Mouse (Mus musculus): ENCODE results near the gene Abcc3. TPM values are rescaled to one million over a fixed set of nuclear protein-coding genes. Genes with fewer than 3 reads are reported as not detected.
A peak's percentile ranks its signal among the peaks of the same experiment; 100 is the strongest.

Gene Abcc3
- 0.41 and 0.49 TPM in 2 replicates for polyA plus RNA-seq (2016; fragmentation: Nextera tagmentation; extraction: Ambion mirVana)

- Histone ChIP-seq H3K9me3 (no peaks in the 10 kb centered on the region), H3K36me3 (replicated peaks) (no peaks in the 10 kb centered on the region), H3K27ac (no peak within 1 kb of the TSS), H3K27me3 (peaks cover 37% of the 10 kb centered on the region), H3K4me1 (peaks cover 7% of the 10 kb centered on the region; the same call in 1 of the 2 replicates), H3K4me3 (replicated peaks) (no peak within 1 kb of the TSS; the same call in 1 of the 2 replicates), H3K4me2 (peak within 1 kb of the TSS; percentile 35), H3K9ac (no peak within 1 kb of the TSS)
- WGBS: 18% methylated on average over 20 of the region's 20 CpGs
- no peak for ATAC-seq (ENCODE audit: low FRiP score)
Observed at GRCm38 (mm10) chr11:94392672-94393109, at the start of gene Abcc3. Gene Abcc3, minus strand, starts transcription at chr11:94392997.

GRCm38 (mm10) chr11:94441752-94442151, 49.0 kb upstream of the Abcc3 start:
- Histone ChIP-seq H3K4me1 (peaks cover 67% of the 10 kb centered on the region), H3K4me3 (replicated peaks) (no peak overlapping the region), H3K36me3 (replicated peaks) (peaks cover 12% of the 10 kb centered on the region), H3K9me3 (no peaks in the 10 kb centered on the region), H3K4me2 (no peak overlapping the region), H3K9ac (no peak overlapping the region), H3K27ac (peak overlapping the region; percentile 63; the same call in 1 of the 2 replicates), H3K27me3 (0 out of 2 replicates have a peak, but pooled peaks cover 3% of the 10 kb centered on the region)
- 60% methylated on average over 9 of the region's 9 CpGs for WGBS
- ATAC-seq (ENCODE audit: low FRiP score): no peak

GRCm38 (mm10) chr11:94441122-94441521, 48.3 kb upstream of the Abcc3 start:
- H3K36me3 ChIP-seq (replicated peaks): peaks cover 12% of the 10 kb centered on the region
- H3K9ac ChIP-seq: no peak overlapping the region
- peak overlapping the region; percentile 63; the same call in 1 of the 2 replicates for H3K27ac ChIP-seq

DNA sequence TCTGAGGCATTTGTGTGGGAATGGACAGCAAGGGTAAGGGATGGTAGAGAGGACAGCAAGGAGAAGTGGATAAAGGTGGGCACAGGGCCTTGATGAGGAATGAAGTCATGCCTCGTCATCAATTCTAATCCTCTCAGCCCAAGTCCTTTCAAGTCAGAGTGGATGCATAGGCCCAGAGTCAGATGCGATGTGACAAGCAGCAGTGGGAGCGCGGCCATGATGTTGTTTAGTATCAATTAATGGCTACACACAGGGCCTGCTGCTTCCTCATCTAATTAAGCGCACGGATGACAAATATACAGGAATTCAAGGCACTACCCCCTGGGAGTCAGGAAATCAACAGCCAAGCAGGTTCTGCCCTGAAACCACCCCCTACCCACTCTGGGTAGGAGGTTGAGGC, 47.6 kb upstream of the Abcc3 start:
- Histone ChIP-seq H3K4me2 (no peak overlapping the region), H3K36me3 (replicated peaks) (peaks cover 12% of the 10 kb centered on the region), H3K27me3 (0 out of 2 replicates have a peak, but pooled peaks cover 3% of the 10 kb centered on the region), H3K4me3 (replicated peaks) (no peak overlapping the region), H3K9me3 (no peaks in the 10 kb centered on the region), H3K27ac (no peak overlapping the region), H3K4me1 (peaks cover 57% of the 10 kb centered on the region), H3K9ac (no peak overlapping the region)
- ATAC-seq (ENCODE audit: low FRiP score): no peak
- WGBS: 60% methylated on average over 6 of the region's 6 CpGs

More at GRCm38 (mm10) chr11:94441122-94441521, 48.3 kb upstream of the Abcc3 start:
- 0 out of 2 replicates have a peak, but pooled peaks cover 3% of the 10 kb centered on the region for H3K27me3 ChIP-seq
- H3K4me2 ChIP-seq: no peak overlapping the region
- no peak overlapping the region for H3K4me3 ChIP-seq (replicated peaks)
- ATAC-seq (ENCODE audit: low FRiP score): no peak
- peaks cover 64% of the 10 kb centered on the region for H3K4me1 ChIP-seq
- H3K9me3 ChIP-seq: no peaks in the 10 kb centered on the region
- WGBS: 28% methylated on average over 7 of the region's 7 CpGs

DNA sequence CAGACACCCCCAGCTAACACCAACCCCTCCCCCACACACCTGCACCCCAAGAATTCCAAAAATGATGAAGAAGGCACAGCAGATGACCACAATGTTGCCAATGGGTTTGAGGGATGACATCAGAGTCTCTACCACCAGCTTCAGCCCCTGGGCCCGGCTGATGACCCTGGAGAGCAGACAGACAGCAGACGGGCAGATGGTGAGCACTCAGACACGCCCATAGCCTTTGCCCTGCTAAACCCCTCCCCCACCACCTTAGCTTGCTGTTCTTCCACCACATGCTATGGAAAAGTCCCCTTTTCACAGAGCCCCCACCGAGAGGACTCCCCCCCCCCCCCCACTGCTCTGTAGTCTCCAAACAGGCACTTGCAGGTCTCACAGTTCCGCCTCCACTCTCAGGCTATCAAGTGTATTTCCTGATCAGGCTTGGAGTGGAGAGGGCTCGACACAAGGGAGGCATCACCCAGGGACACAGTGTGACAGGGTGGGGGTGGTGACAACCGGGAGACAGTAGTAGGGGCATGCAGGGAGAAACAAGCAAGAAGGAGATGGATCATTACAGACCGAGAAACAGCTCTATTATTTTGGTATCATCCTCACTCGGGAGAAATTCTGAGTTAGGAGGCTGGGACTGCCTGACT, 36.3 kb upstream of the Abcc3 start:
- Histone ChIP-seq H3K27ac (peak overlapping the region; percentile 84), H3K9ac (no peak overlapping the region), H3K4me3 (replicated peaks) (no peak overlapping the region), H3K4me2 (no peak overlapping the region), H3K4me1 (peaks cover 42% of the 10 kb centered on the region), H3K27me3 (peaks cover 8% of the 10 kb centered on the region; the same call in 1 of the 2 replicates), H3K9me3 (no peaks in the 10 kb centered on the region), H3K36me3 (replicated peaks) (peaks cover 16% of the 10 kb centered on the region)
- ATAC-seq (ENCODE audit: low FRiP score): peak; percentile 49; the same call in 1 of the 2 replicates
- WGBS: 46% methylated on average over 9 of the region's 9 CpGs

DNA sequence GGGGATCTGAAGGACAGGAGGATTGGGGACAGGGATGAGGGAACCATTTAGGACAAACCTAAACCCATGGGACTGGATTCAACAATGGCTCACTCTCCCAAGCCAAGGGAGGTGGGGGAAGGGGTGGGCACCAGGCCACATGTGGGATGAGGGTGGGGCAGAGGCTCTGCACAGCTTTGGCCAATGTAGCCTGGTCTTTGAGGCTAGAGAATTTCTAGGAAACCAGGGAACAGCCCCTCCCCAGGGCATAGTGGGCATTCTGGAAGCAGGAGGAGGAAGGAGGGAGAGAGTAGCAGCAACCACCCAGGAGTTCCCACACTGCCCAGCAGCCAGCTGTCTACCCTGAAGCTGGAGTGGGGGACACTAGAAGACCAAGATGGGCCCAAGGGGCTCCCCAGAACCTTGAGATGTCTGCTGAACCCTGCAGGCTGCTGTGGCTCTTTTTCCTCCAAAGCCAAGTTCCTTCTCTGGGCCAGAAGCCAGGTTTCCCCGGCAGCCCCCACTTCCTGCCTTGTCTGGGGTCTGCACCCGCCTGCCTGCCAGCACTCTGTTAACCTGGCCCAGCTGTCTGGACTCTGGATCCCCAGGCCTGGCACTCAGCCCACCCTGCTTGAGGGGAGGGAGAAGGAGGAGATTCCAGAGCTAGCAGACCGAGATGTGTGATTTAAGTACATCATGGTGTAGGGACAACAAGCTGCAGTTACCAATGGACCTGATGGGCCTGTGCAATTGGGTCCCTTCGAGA, 35.5 kb upstream of the Abcc3 start:
- peak; percentile 67; the same call in 1 of the 2 replicates for ATAC-seq (ENCODE audit: low FRiP score)
- H3K4me2 ChIP-seq: peak overlapping the region; percentile 6; the same call in 1 of the 2 replicates
- H3K36me3 ChIP-seq (replicated peaks): peaks cover 16% of the 10 kb centered on the region
- H3K9ac ChIP-seq: 0 out of 2 replicates have a peak overlapping the region, but pooled peaks have one; percentile 7
- H3K27ac ChIP-seq: peak overlapping the region; percentile 84
- peaks cover 42% of the 10 kb centered on the region for H3K4me1 ChIP-seq
- H3K9me3 ChIP-seq: no peaks in the 10 kb centered on the region
- 44% methylated on average over 4 of the region's 4 CpGs for WGBS
- H3K4me3 ChIP-seq (replicated peaks): no peak overlapping the region
- H3K27me3 ChIP-seq: no peaks in the 10 kb centered on the region

DNA sequence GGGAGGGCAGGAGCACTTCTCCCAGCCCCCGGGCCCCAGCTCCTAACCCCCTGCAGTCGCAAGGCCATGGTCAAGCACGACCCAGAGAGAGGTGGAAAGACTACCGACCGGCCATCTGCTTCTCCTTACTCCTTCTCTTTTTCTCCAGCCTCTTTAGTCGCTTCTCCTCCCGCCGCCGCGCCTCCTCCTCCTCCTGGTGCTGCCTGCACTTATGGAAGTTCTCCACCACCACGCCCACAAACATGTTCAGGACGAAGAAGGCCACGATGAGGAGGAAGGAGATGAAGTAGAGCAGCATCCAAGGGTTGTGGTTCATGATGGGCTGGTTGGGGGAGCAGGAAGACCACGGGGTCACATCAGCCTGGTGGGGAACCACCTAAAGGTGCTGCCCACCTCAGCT, 32.9 kb upstream of the Abcc3 start:
- no peak overlapping the region for H3K4me3 ChIP-seq (replicated peaks)
- peaks cover 7% of the 10 kb centered on the region for H3K36me3 ChIP-seq (replicated peaks)
- no peaks in the 10 kb centered on the region for H3K27me3 ChIP-seq
- H3K9me3 ChIP-seq: no peaks in the 10 kb centered on the region
- 81% methylated on average over 14 of the region's 14 CpGs for WGBS
- H3K27ac ChIP-seq: 0 out of 2 replicates have a peak overlapping the region, but pooled peaks have one; percentile 19
- H3K4me2 ChIP-seq: no peak overlapping the region
- peaks cover 52% of the 10 kb centered on the region for H3K4me1 ChIP-seq
- H3K9ac ChIP-seq: no peak overlapping the region
- no peak for ATAC-seq (ENCODE audit: low FRiP score)

GRCm38 (mm10) chr11:94425215-94425614, 32.4 kb upstream of the Abcc3 start:
- peaks cover 53% of the 10 kb centered on the region for H3K4me1 ChIP-seq

DNA sequence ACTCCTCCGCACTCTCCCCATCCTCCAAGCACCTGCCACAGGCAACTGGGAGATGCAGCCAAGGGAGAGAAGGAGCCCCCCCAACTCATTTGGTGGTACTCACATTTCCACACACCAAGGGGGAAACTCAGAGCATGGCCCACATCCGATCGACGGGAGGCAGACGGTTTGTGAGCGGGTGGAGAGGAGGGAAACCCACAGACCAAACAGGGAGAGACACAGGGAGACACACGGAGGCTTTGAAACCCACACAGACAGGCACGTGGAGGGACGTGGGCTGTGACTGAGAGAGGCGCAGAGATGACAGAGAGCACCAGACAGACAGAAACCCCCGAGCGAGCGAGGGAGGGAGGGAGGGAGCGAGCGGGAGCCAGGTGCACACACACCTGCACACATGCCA, 31.6 kb upstream of the Abcc3 start:
- ATAC-seq (ENCODE audit: low FRiP score): no peak
- Histone ChIP-seq H3K27me3 (peaks cover 3% of the 10 kb centered on the region; the same call in 1 of the 2 replicates), H3K4me3 (replicated peaks) (no peak overlapping the region), H3K36me3 (replicated peaks) (peaks cover 7% of the 10 kb centered on the region), H3K4me2 (no peak overlapping the region), H3K9ac (0 out of 2 replicates have a peak overlapping the region, but pooled peaks have one; percentile 12), H3K27ac (no peak overlapping the region), H3K4me1 (peaks cover 53% of the 10 kb centered on the region), H3K9me3 (no peaks in the 10 kb centered on the region)
- WGBS: 58% methylated on average over 15 of the region's 15 CpGs

More at GRCm38 (mm10) chr11:94425215-94425614, 32.4 kb upstream of the Abcc3 start:
- 0 out of 2 replicates have a peak overlapping the region, but pooled peaks have one; percentile 19 for H3K27ac ChIP-seq
- H3K36me3 ChIP-seq (replicated peaks): peaks cover 7% of the 10 kb centered on the region
- no peak overlapping the region for H3K4me2 ChIP-seq
- no peak overlapping the region for H3K4me3 ChIP-seq (replicated peaks)
- no peak for ATAC-seq (ENCODE audit: low FRiP score)
- H3K9me3 ChIP-seq: no peaks in the 10 kb centered on the region
- 59% methylated on average over 5 of the region's 5 CpGs for WGBS
- H3K9ac ChIP-seq: no peak overlapping the region
- no peaks in the 10 kb centered on the region for H3K27me3 ChIP-seq

DNA sequence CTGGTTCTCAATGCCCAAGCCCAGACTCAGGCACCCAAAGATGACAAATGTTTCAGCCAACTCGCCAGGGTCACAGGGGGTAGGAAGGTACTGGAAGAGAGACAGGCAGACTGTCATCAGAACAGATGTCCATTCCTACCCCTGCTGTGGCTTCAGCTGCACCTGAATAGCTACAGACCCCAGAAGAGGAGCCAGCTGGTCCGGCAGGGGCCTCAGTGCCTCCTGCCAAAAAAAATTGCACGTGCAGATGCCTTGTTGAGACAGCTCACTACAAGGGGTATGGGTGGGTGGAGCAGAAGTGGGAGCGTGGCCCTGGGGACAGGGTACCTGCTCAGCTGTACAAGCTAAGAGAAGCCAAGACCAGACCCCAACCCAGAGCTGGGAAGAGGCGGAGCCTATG, 31.1 kb upstream of the Abcc3 start:
- Histone ChIP-seq H3K36me3 (replicated peaks) (peaks cover 7% of the 10 kb centered on the region), H3K9ac (no peak overlapping the region), H3K9me3 (no peaks in the 10 kb centered on the region), H3K27me3 (peaks cover 3% of the 10 kb centered on the region; the same call in 1 of the 2 replicates), H3K4me1 (peaks cover 49% of the 10 kb centered on the region), H3K27ac (no peak overlapping the region), H3K4me2 (no peak overlapping the region), H3K4me3 (replicated peaks) (no peak overlapping the region)
- 67% methylated on average over 5 of the region's 5 CpGs for WGBS
- ATAC-seq (ENCODE audit: low FRiP score): no peak

DNA sequence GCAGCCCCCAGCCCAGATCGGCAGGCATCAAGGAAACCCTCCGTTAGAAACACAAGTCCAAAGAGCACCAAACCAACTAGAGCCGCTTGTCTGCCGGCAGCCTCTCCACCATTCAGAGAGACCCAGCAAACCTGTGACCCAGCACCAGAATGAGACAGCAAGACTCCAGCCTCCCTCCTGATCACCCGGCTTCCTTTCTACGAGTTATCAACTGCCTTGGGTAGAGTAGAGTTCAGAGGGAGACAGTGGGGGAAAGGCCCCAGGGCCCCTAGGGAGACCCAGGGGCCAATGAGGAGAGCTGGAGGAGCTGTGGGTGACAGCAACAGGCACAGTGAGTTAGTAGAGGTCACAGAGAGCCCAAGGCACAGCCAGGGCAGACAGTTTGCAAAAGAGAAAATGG, 28.2 kb upstream of the Abcc3 start:
- Histone ChIP-seq H3K27me3 (peaks cover 7% of the 10 kb centered on the region; the same call in 1 of the 2 replicates), H3K4me1 (peaks cover 38% of the 10 kb centered on the region), H3K4me3 (replicated peaks) (no peak overlapping the region), H3K4me2 (no peak overlapping the region), H3K27ac (no peak overlapping the region), H3K36me3 (replicated peaks) (peaks cover 16% of the 10 kb centered on the region), H3K9me3 (no peaks in the 10 kb centered on the region), H3K9ac (no peak overlapping the region)
- ATAC-seq (ENCODE audit: low FRiP score): no peak
- WGBS: 71% methylated on average over 6 of the region's 6 CpGs

DNA sequence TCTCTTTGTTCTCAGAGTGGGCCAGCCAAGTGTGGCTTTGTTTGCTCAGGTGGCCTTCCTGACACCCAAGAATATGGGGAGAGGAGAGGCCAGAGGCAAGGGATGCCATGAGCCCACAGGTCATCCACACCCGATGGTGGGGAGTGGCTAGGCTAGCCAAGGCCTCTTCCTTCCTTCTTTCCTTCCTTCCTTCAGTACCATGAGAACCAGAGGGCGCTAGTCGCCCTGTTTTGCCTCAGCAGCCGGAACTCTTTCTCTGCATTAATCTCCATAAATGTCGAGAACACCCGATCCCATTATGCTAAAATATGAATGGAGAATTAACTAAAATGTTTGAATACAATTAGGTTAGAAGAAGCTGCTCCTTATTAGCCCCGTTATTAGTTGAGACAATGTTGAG, 27.5 kb upstream of the Abcc3 start:
- H3K27me3 ChIP-seq: peaks cover 7% of the 10 kb centered on the region; the same call in 1 of the 2 replicates
- H3K27ac ChIP-seq: no peak overlapping the region
- no peaks in the 10 kb centered on the region for H3K9me3 ChIP-seq
- no peak overlapping the region for H3K4me3 ChIP-seq (replicated peaks)
- no peak overlapping the region for H3K4me2 ChIP-seq
- H3K36me3 ChIP-seq (replicated peaks): peaks cover 14% of the 10 kb centered on the region
- peaks cover 44% of the 10 kb centered on the region for H3K4me1 ChIP-seq
- H3K9ac ChIP-seq: no peak overlapping the region
- WGBS: 38% methylated on average over 7 of the region's 7 CpGs
- ATAC-seq (ENCODE audit: low FRiP score): no peak
